Mouse (Mus musculus): ENCODE measurements at regions not wholly inside any gene's neighbourhood (a gene's known extent, or its start where the extent isn't known, plus 50 kb on each side); places are given as distances from the start of the nearest gene placed in this dataset.
"Not testable (repeated sequence)": the region's sequence is repeated elsewhere in the genome, so short reads cannot be mapped to it uniquely, and the experiment has no call there.

GRCm38 (mm10) chr3:6991735-6992134 lies 371.5 kb upstream of the 1700008P02Rik start:
- H3K9me3 ChIP-seq; H3K27ac ChIP-seq; H3K9ac ChIP-seq (replicated peaks); ATAC-seq; H3K36me3 ChIP-seq; H3K4me1 ChIP-seq (replicated peaks); H3K4me2 ChIP-seq (replicated peaks); H3K27me3 ChIP-seq; H3K4me3 ChIP-seq (replicated peaks): not testable (repeated sequence)
- 89% methylated on average over 5 of the region's 5 CpGs for WGBS

GRCm38 (mm10) chr3:6984918-6985317 lies 364.7 kb upstream of the 1700008P02Rik start:
- Histone ChIP-seq H3K4me3 (replicated peaks) (no peak overlapping the region), H3K9ac (replicated peaks) (no peak overlapping the region), H3K4me1 (replicated peaks) (no peaks in the 10 kb centered on the region), H3K4me2 (replicated peaks) (no peak overlapping the region), H3K27me3 (no peaks in the 10 kb centered on the region), H3K36me3 (no peaks in the 10 kb centered on the region), H3K27ac (no peak overlapping the region), H3K9me3 (no peaks in the 10 kb centered on the region)
- WGBS, result 88% methylated on average over 4 of the region's 4 CpGs
- ATAC-seq, result no peak

GRCm38 (mm10) chr3:6957681-6958080 lies 337.4 kb upstream of the 1700008P02Rik start:
- Histone ChIP-seq H3K9me3 (no peaks in the 10 kb centered on the region), H3K4me1 (replicated peaks) (no peaks in the 10 kb centered on the region), H3K36me3 (no peaks in the 10 kb centered on the region), H3K4me3 (replicated peaks) (no peak overlapping the region), H3K9ac (replicated peaks) (no peak overlapping the region), H3K27me3 (no peaks in the 10 kb centered on the region), H3K27ac (no peak overlapping the region), H3K4me2 (replicated peaks) (no peak overlapping the region)
- WGBS, result 92% methylated on average over 7 of the region's 7 CpGs
- ATAC-seq, result no peak

GRCm38 (mm10) chr3:6932535-6933103 lies 312.4 kb upstream of the 1700008P02Rik start:
- 79% methylated on average over 4 of the region's 4 CpGs for WGBS

GRCm38 (mm10) chr3:6926737-6927136 lies 306.5 kb upstream of the 1700008P02Rik start:
- no peak overlapping the region for H3K4me3 ChIP-seq (replicated peaks)
- no peaks in the 10 kb centered on the region for H3K27me3 ChIP-seq
- H3K27ac ChIP-seq, result no peak overlapping the region
- no peak overlapping the region for H3K9ac ChIP-seq (replicated peaks)
- no peaks in the 10 kb centered on the region for H3K9me3 ChIP-seq
- 81% methylated on average over 1 of the region's 1 CpGs for WGBS
- H3K4me1 ChIP-seq (replicated peaks), result 0 out of 2 replicates have a peak, but pooled peaks cover 2% of the 10 kb centered on the region
- ATAC-seq, result no peak
- no peaks in the 10 kb centered on the region for H3K36me3 ChIP-seq
- no peak overlapping the region for H3K4me2 ChIP-seq (replicated peaks)

More at GRCm38 (mm10) chr3:6932535-6933103, 312.4 kb upstream of the 1700008P02Rik start:
- H3K27ac ChIP-seq, result no peak overlapping the region
- no peaks in the 10 kb centered on the region for H3K4me1 ChIP-seq (replicated peaks)
- no peak overlapping the region for H3K4me2 ChIP-seq (replicated peaks)
- no peaks in the 10 kb centered on the region for H3K27me3 ChIP-seq
- no peaks in the 10 kb centered on the region for H3K9me3 ChIP-seq
- no peak for ATAC-seq
- H3K9ac ChIP-seq (replicated peaks), result no peak overlapping the region
- H3K36me3 ChIP-seq, result no peaks in the 10 kb centered on the region
- no peak overlapping the region for H3K4me3 ChIP-seq (replicated peaks)

- not testable (repeated sequence) for H3K4me1 ChIP-seq (replicated peaks); H3K9me3 ChIP-seq; H3K9ac ChIP-seq (replicated peaks); ATAC-seq; H3K36me3 ChIP-seq; H3K4me2 ChIP-seq (replicated peaks); H3K4me3 ChIP-seq (replicated peaks); H3K27ac ChIP-seq; H3K27me3 ChIP-seq
- 53% methylated on average over 2 of the region's 2 CpGs for WGBS
These were observed 302.4 kb upstream of the 1700008P02Rik start for GRCm38 (mm10) chr3:6922647-6923046.

- H3K36me3 ChIP-seq, result no peaks in the 10 kb centered on the region
- no peak overlapping the region for H3K4me2 ChIP-seq (replicated peaks)
- no peak overlapping the region for H3K4me3 ChIP-seq (replicated peaks)
- WGBS, result 89% methylated on average over 3 of the region's 3 CpGs
- no peak overlapping the region for H3K9ac ChIP-seq (replicated peaks)
- H3K9me3 ChIP-seq, result no peaks in the 10 kb centered on the region
- H3K27ac ChIP-seq, result no peak overlapping the region
- no peak for ATAC-seq
- H3K4me1 ChIP-seq (replicated peaks), result no peaks in the 10 kb centered on the region
- H3K27me3 ChIP-seq, result no peaks in the 10 kb centered on the region
These were observed 300.0 kb upstream of the 1700008P02Rik start for GRCm38 (mm10) chr3:6920253-6920652.

GRCm38 (mm10) chr3:6887936-6888335 lies 267.7 kb upstream of the 1700008P02Rik start:
- WGBS, result 48% methylated on average over 1 of the region's 1 CpGs
- no peak overlapping the region for H3K4me3 ChIP-seq (replicated peaks)
- no peak overlapping the region for H3K4me2 ChIP-seq (replicated peaks)
- no peak overlapping the region for H3K27ac ChIP-seq
- H3K4me1 ChIP-seq (replicated peaks), result no peaks in the 10 kb centered on the region
- H3K9me3 ChIP-seq, result no peaks in the 10 kb centered on the region
- H3K27me3 ChIP-seq, result no peaks in the 10 kb centered on the region
- ATAC-seq, result no peak
- H3K36me3 ChIP-seq, result no peaks in the 10 kb centered on the region
- H3K9ac ChIP-seq (replicated peaks), result no peak overlapping the region

- WGBS, result 61% methylated on average over 7 of the region's 7 CpGs
- no peaks in the 10 kb centered on the region for H3K9me3 ChIP-seq
- H3K4me2 ChIP-seq (replicated peaks), result no peak overlapping the region
- H3K4me1 ChIP-seq (replicated peaks), result no peaks in the 10 kb centered on the region
- no peak overlapping the region for H3K27ac ChIP-seq
- no peaks in the 10 kb centered on the region for H3K27me3 ChIP-seq
- no peaks in the 10 kb centered on the region for H3K36me3 ChIP-seq
- peak; percentile 62 for ATAC-seq
- no peak overlapping the region for H3K4me3 ChIP-seq (replicated peaks)
- no peak overlapping the region for H3K9ac ChIP-seq (replicated peaks)
These were observed 266.9 kb upstream of the 1700008P02Rik start for GRCm38 (mm10) chr3:6887053-6887700.

GRCm38 (mm10) chr3:6886200-6887052 lies 266.2 kb upstream of the 1700008P02Rik start:
- 71% methylated on average over 4 of the region's 4 CpGs for WGBS
- Histone ChIP-seq H3K9me3 (no peaks in the 10 kb centered on the region), H3K4me1 (replicated peaks) (no peaks in the 10 kb centered on the region), H3K4me2 (replicated peaks) (no peak overlapping the region), H3K27me3 (no peaks in the 10 kb centered on the region), H3K9ac (replicated peaks) (no peak overlapping the region), H3K36me3 (no peaks in the 10 kb centered on the region), H3K27ac (no peak overlapping the region), H3K4me3 (replicated peaks) (no peak overlapping the region)
- peak; percentile 72 for ATAC-seq

GRCm38 (mm10) chr3:6883401-6883800 lies 263.2 kb upstream of the 1700008P02Rik start:
- no peaks in the 10 kb centered on the region for H3K27me3 ChIP-seq
- no peak overlapping the region for H3K4me2 ChIP-seq (replicated peaks)
- H3K9ac ChIP-seq (replicated peaks), result no peak overlapping the region
- H3K36me3 ChIP-seq, result no peaks in the 10 kb centered on the region
- no peak overlapping the region for H3K4me3 ChIP-seq (replicated peaks)
- H3K9me3 ChIP-seq, result no peaks in the 10 kb centered on the region
- 79% methylated on average over 1 of the region's 1 CpGs for WGBS
- no peak for ATAC-seq
- no peak overlapping the region for H3K27ac ChIP-seq
- H3K4me1 ChIP-seq (replicated peaks), result no peaks in the 10 kb centered on the region

- Histone ChIP-seq H3K36me3 (no peaks in the 10 kb centered on the region), H3K4me3 (replicated peaks) (no peak overlapping the region), H3K9ac (replicated peaks) (no peak overlapping the region), H3K4me1 (replicated peaks) (0 out of 2 replicates have a peak, but pooled peaks cover 3% of the 10 kb centered on the region), H3K27me3 (no peaks in the 10 kb centered on the region), H3K4me2 (replicated peaks) (no peak overlapping the region), H3K9me3 (no peaks in the 10 kb centered on the region), H3K27ac (no peak overlapping the region)
- no peak for ATAC-seq
- WGBS, result 69% methylated on average over 5 of the region's 5 CpGs
These were observed 256.0 kb upstream of the 1700008P02Rik start for GRCm38 (mm10) chr3:6876265-6876664.

All from midbrain, embryonic 13.5 days (tissue).